Mouse (Mus musculus) forebrain, embryonic 11.5 days (tissue): ENCODE measurements around the gene Ddx42. TPM values are rescaled to one million over a fixed set of nuclear protein-coding genes. Genes with fewer than 3 reads are reported as not detected.
"Not testable (repeated sequence)": the region's sequence is repeated elsewhere in the genome, so short reads cannot be mapped to it uniquely, and the experiment has no call there.

ENCODE experiments used
- ATAC-seq: fragments of 200-750 bp; cut with Nextera tagmentation; replicated peaks from 2 replicates; pipeline ENCODE4 v1.8.0; 2017; ENCODE audit warnings: moderate TSS enrichment; ENCODE audit not compliant: low FRiP score
- DNase-seq: peaks from one replicate; pipeline ENCODE4 v3.0.0-alpha.2; 2017; ENCODE audit warnings: low spot score
- H3K27ac ChIP-seq: fragments of 300-500 bp; sonication (generic); 2 replicates; pipeline ENCODE4 v1.5.1; 2014; ENCODE audit warnings: low read depth, low read length
- H3K27me3 ChIP-seq: fragments of 300-500 bp; sonication (generic); 2 replicates; pipeline ENCODE4 v1.6.1; 2014; ENCODE audit warnings: mild to moderate bottlenecking, low read length, mixed read lengths; ENCODE audit not compliant: control insufficient read depth, insufficient read depth
- H3K36me3 ChIP-seq: fragments of 300-500 bp; sonication (generic); 2 replicates; pipeline ENCODE4 v1.6.1; 2014; ENCODE audit warnings: mild to moderate bottlenecking, low read length, moderate library complexity, mixed read lengths; ENCODE audit not compliant: control insufficient read depth, insufficient read depth
- H3K4me1 ChIP-seq: fragments of 300-500 bp; sonication (generic); replicated peaks from 2 replicates; pipeline ENCODE4 v1.6.1; 2014; ENCODE audit warnings: low read length, mixed read lengths; ENCODE audit not compliant: control insufficient read depth, insufficient read depth
- H3K4me2 ChIP-seq: fragments of 300-500 bp; sonication (generic); 2 replicates; pipeline ENCODE4 v1.6.1; 2014; ENCODE audit warnings: low read depth, mild to moderate bottlenecking, low read length, moderate library complexity, mixed read lengths; ENCODE audit not compliant: severe bottlenecking
- H3K4me3 ChIP-seq: fragments of 300-500 bp; sonication (generic); 2 replicates; pipeline ENCODE4 v1.5.1; 2014; ENCODE audit warnings: low read depth, low read length
- H3K9ac ChIP-seq: fragments of 300-500 bp; sonication (generic); 2 replicates; pipeline ENCODE4 v1.6.1; 2014; ENCODE audit warnings: low read length
- H3K9me3 ChIP-seq: fragments of 300-500 bp; sonication (generic); 2 replicates; pipeline ENCODE4 v1.6.1; 2016; ENCODE audit warnings: low read length, mixed read lengths; ENCODE audit not compliant: control insufficient read depth
- WGBS: fragments of 180-500 bp; shearing (Covaris S2); extraction: QIAGEN DNeasy Blood & Tissue Kit; methylation state at CpG from one replicate; pipeline ENCODE4 v1.1.7; 2014; 5-methylcytosine and 5-hydroxymethylcytosine counted together
- polyA plus RNA-seq: library from polyadenylated mRNA; unstranded; fragments of >200 nt; fragmentation: Nextera tagmentation; extraction: Ambion mirVana; gene quantifications from 2 replicates; pipeline ENCODE4 v1.2.1, GENCODE M21; 2014

Ddx42 gene
- polyA plus RNA-seq, 1 experiment from 2014 or later = 111 TPM

GRCm38 (mm10) chr11:106215450-106215859, 1.3 kb upstream of the Ddx42 start:
- Histone ChIP-seq H3K36me3 (no peaks in the 10 kb centered on the region), H3K4me1 (peaks cover 7% of the 10 kb centered on the region; the same call in 1 of the 2 replicates), H3K9me3 (no peaks in the 10 kb centered on the region), H3K4me3 (peak overlapping the region; percentile 98), H3K27ac (no peak overlapping the region), H3K9ac (peak overlapping the region; percentile 92), H3K4me2 (peak overlapping the region; percentile 74), H3K27me3 (no peaks in the 10 kb centered on the region)
- 36% methylated on average over 7 of the region's 7 CpGs for WGBS
- ATAC-seq (no peak), DNase-seq (no peak)

- H3K4me3 ChIP-seq = peak within 1 kb of the TSS; percentile 98
- peaks cover 7% of the 10 kb centered on the region; the same call in 1 of the 2 replicates for H3K4me1 ChIP-seq
- no peaks in the 10 kb centered on the region for H3K9me3 ChIP-seq
- peak within 1 kb of the TSS; percentile 94 for H3K27ac ChIP-seq
- whole genome bisulfite sequencing = under 1% methylated on average over 46 of the region's 46 CpGs
- DNase-seq = peak; percentile 97
- peak; percentile 97 for ATAC-seq
- H3K4me2 ChIP-seq = peak within 1 kb of the TSS; percentile 74
- H3K36me3 ChIP-seq = no peaks in the 10 kb centered on the region
- H3K27me3 ChIP-seq = no peaks in the 10 kb centered on the region
- peak within 1 kb of the TSS; percentile 92 for H3K9ac ChIP-seq
These were observed 598 bp upstream of the Ddx42 start, which contains the start of gene Ccdc47 for GRCm38 (mm10) chr11:106215927-106216729. TSS of gene Ccdc47 (minus strand) at chr11:106216344.

- Histone ChIP-seq H3K9ac (no peak overlapping the region), H3K27ac (no peak overlapping the region), H3K4me2 (no peak overlapping the region), H3K27me3 (no peaks in the 10 kb centered on the region), H3K36me3 (no peaks in the 10 kb centered on the region; the same call in 1 of the 2 replicates), H3K9me3 (no peaks in the 10 kb centered on the region), H3K4me3 (no peak overlapping the region), H3K4me1 (peaks cover 2% of the 10 kb centered on the region; the same call in 1 of the 2 replicates)
- DNase-seq (no peak), ATAC-seq (no peak)
- 96% methylated on average over 3 of the region's 3 CpGs for WGBS
These were observed 3.9 kb downstream of the Ddx42 start for GRCm38 (mm10) chr11:106220603-106221002.

GRCm38 (mm10) chr11:106233978-106234377, 17.3 kb downstream of the Ddx42 start:
- not testable (repeated sequence) for H3K36me3 ChIP-seq, ATAC-seq, H3K4me3 ChIP-seq

GRCm38 (mm10) chr11:106246834-106247233, 30.1 kb downstream of the Ddx42 start:
- DNase-seq (no peak), ATAC-seq (no peak)
- H3K9me3 ChIP-seq = no peaks in the 10 kb centered on the region
- no peak overlapping the region for H3K4me3 ChIP-seq
- WGBS = 94% methylated on average over 1 of the region's 1 CpGs
- H3K9ac ChIP-seq = no peak overlapping the region
- no peaks in the 10 kb centered on the region for H3K4me1 ChIP-seq
- H3K36me3 ChIP-seq = peaks cover 27% of the 10 kb centered on the region
- no peaks in the 10 kb centered on the region for H3K27me3 ChIP-seq
- H3K4me2 ChIP-seq = no peak overlapping the region
- H3K27ac ChIP-seq = no peak overlapping the region

More at GRCm38 (mm10) chr11:106233978-106234377, 17.3 kb downstream of the Ddx42 start:
- H3K9me3 ChIP-seq, H3K4me2 ChIP-seq, DNase-seq, H3K27me3 ChIP-seq, H3K27ac ChIP-seq, H3K9ac ChIP-seq, H3K4me1 ChIP-seq: not testable (repeated sequence)
- WGBS = 83% methylated on average over 8 of the region's 8 CpGs

- no peak overlapping the region for H3K4me3 ChIP-seq
- 93% methylated on average over 7 of the region's 7 CpGs for WGBS
- H3K4me2 ChIP-seq = no peak overlapping the region
- no peak overlapping the region for H3K27ac ChIP-seq
- H3K36me3 ChIP-seq = peaks cover 26% of the 10 kb centered on the region
- ATAC-seq (no peak), DNase-seq (no peak)
- H3K9me3 ChIP-seq = no peaks in the 10 kb centered on the region
- no peaks in the 10 kb centered on the region for H3K4me1 ChIP-seq
- H3K9ac ChIP-seq = no peak overlapping the region
- H3K27me3 ChIP-seq = no peaks in the 10 kb centered on the region
These were observed 32.6 kb downstream of the Ddx42 start for GRCm38 (mm10) chr11:106249326-106249725.

GRCm38 (mm10) chr11:106254767-106255166, 38.0 kb downstream of the Ddx42 start:
- Histone ChIP-seq H3K36me3 (peaks cover 4% of the 10 kb centered on the region; the same call in 1 of the 2 replicates), H3K9me3 (no peaks in the 10 kb centered on the region), H3K4me1 (peaks cover 13% of the 10 kb centered on the region), H3K9ac (peak overlapping the region; percentile 86), H3K4me3 (peak overlapping the region; percentile 78), H3K4me2 (peak overlapping the region; percentile 72), H3K27me3 (no peaks in the 10 kb centered on the region), H3K27ac (no peak overlapping the region)
- no peak for ATAC-seq
- whole genome bisulfite sequencing = 14% methylated on average over 2 of the region's 2 CpGs
- DNase-seq = no peak

GRCm38 (mm10) chr11:106255174-106255573, 38.4 kb downstream of the Ddx42 start:
- no peaks in the 10 kb centered on the region for H3K27me3 ChIP-seq
- ATAC-seq (no peak), DNase-seq (no peak)
- WGBS = 4% methylated on average over 22 of the region's 22 CpGs
- peak overlapping the region; percentile 86 for H3K9ac ChIP-seq
- peak overlapping the region; percentile 78 for H3K4me3 ChIP-seq
- peaks cover 4% of the 10 kb centered on the region; the same call in 1 of the 2 replicates for H3K36me3 ChIP-seq
- H3K4me2 ChIP-seq = peak overlapping the region; percentile 72
- no peaks in the 10 kb centered on the region for H3K9me3 ChIP-seq
- no peak overlapping the region for H3K27ac ChIP-seq
- H3K4me1 ChIP-seq = peaks cover 13% of the 10 kb centered on the region
